29 mouse cellular contexts compared by ENCODE assay signal in genomic region chr17:72477889-72478405, GRCm38 (mm10).
A peak's percentile ranks its signal among the peaks of the same experiment; 100 is the strongest.
DNase-seq lines count a peak whose midpoint lies in the region; ATAC-seq lines count a peak whose summit lies in the region.
"Had no signal": no experiment of that assay in that cellular context is flagged by ENCODE, and none has a peak within 500 bp of the region (broad histone marks: within the 10 kb centered on the region; RNA-seq: fewer than 3 reads in every experiment).

No protein-coding gene starts in this region.

- H3K4me2 ChIP-seq in midbrain, embryonic 14.5 days (ENCODE audit: low read length) = no peak overlapping the region
- no peak overlapping the region for H3K4me2 ChIP-seq in midbrain, embryonic 16.5 days (ENCODE audit: low read length)
- H3K4me2 ChIP-seq: heart, embryonic 13.5 days; hindbrain, embryonic 14.5 days; liver, embryonic 12.5 days; midbrain, embryonic 11.5 days; neural tube, embryonic 13.5 days had no signal

- no peak overlapping the region for H3K4me3 ChIP-seq in midbrain, embryonic 14.5 days (replicated peaks; ENCODE audit: low read depth, low read length)
- no peak overlapping the region for H3K4me3 ChIP-seq in midbrain, embryonic 16.5 days (ENCODE audit: low read depth, low read length)
- H3K4me3 ChIP-seq: heart, embryonic 13.5 days; left cerebral cortex, adult 2 months; liver, embryonic 12.5 days; neural tube, embryonic 13.5 days had no signal

- H3K9ac ChIP-seq in midbrain, embryonic 14.5 days (replicated peaks; ENCODE audit: low read length) = no peak overlapping the region
- no peak overlapping the region for H3K9ac ChIP-seq in midbrain, embryonic 16.5 days (ENCODE audit: low read depth, low read length)
- H3K9ac ChIP-seq: heart, embryonic 13.5 days; hindbrain, embryonic 14.5 days; liver, embryonic 12.5 days; liver, postnatal 0 days; neural tube, embryonic 13.5 days had no signal

- H3K27me3 ChIP-seq in midbrain, embryonic 14.5 days (ENCODE audit: control insufficient read depth, insufficient read depth, low read length) = no peaks in the 10 kb centered on the region
- no peaks in the 10 kb centered on the region for H3K27me3 ChIP-seq in midbrain, embryonic 16.5 days (ENCODE audit: control insufficient read depth, insufficient read depth, low read depth, low read length)
- H3K27me3 ChIP-seq: CH12.LX; heart, embryonic 13.5 days; liver, embryonic 12.5 days; neural tube, embryonic 13.5 days had no signal

- H3K9me3 ChIP-seq in midbrain, embryonic 14.5 days (ENCODE audit: control insufficient read depth, low read length) = no peaks in the 10 kb centered on the region
- H3K9me3 ChIP-seq in midbrain, embryonic 16.5 days (replicated peaks; ENCODE audit: control insufficient read depth, low read length, poor library complexity, severe bottlenecking) = no peaks in the 10 kb centered on the region
- H3K9me3 ChIP-seq: heart, embryonic 13.5 days; liver, embryonic 12.5 days; neural tube, embryonic 13.5 days had no signal

- 43% methylated on average over 5 of the region's 5 CpGs for WGBS in midbrain, embryonic 14.5 days
- WGBS in midbrain, embryonic 16.5 days = 37% methylated on average over 5 of the region's 5 CpGs

- no peak overlapping the region for H3K27ac ChIP-seq in midbrain, embryonic 14.5 days (replicated peaks; ENCODE audit: low read depth, low read length)
- no peak overlapping the region for H3K27ac ChIP-seq in midbrain, embryonic 16.5 days (ENCODE audit: low read length)
- H3K27ac ChIP-seq: heart, embryonic 13.5 days; hindbrain, embryonic 14.5 days; left cerebral cortex, adult 2 months; liver, embryonic 12.5 days; neural tube, embryonic 13.5 days had no signal

- H3K4me1 ChIP-seq in midbrain, embryonic 14.5 days (ENCODE audit: control insufficient read depth, insufficient read depth, low read length) = 0 out of 2 replicates have a peak, but pooled peaks cover 10% of the 10 kb centered on the region
- peaks cover 3% of the 10 kb centered on the region for H3K4me1 ChIP-seq in midbrain, embryonic 16.5 days (ENCODE audit: control insufficient read depth, insufficient read depth, low read length)
- H3K4me1 ChIP-seq: liver, embryonic 12.5 days had no signal

- H3K36me3 ChIP-seq in midbrain, embryonic 14.5 days (ENCODE audit: control insufficient read depth, insufficient read depth, low read length) = no peaks in the 10 kb centered on the region
- H3K36me3 ChIP-seq in midbrain, embryonic 16.5 days (ENCODE audit: control insufficient read depth, insufficient read depth, low read length) = no peaks in the 10 kb centered on the region
- H3K36me3 ChIP-seq: heart, embryonic 13.5 days; liver, embryonic 12.5 days; neural tube, embryonic 13.5 days had no signal

- ATAC-seq in midbrain, embryonic 14.5 days (ENCODE audit: low FRiP score, low TSS enrichment) = no peak
- ATAC-seq in midbrain, embryonic 16.5 days = no peak
- ATAC-seq: forebrain, embryonic 16.5 days; intestine, postnatal 0 days; liver, embryonic 12.5 days; liver, postnatal 0 days; Patski had no signal

- peak; percentile 3 to 44 for DNase-seq in layer of hippocampus, adult 18-20 months (ENCODE audit: low spot score in 2 of 2)
- no peak for DNase-seq in layer of hippocampus, postnatal 25 days (ENCODE audit: extremely low spot score in 1 of 2, low spot score in 1 of 2)
- peak; percentile 18 for DNase-seq in midbrain, embryonic 14.5 days
- DNase-seq in ES-CJ7 (ENCODE audit: low read depth, low spot score) = peak; percentile 12
- peak; percentile 48 for DNase-seq in ZHBTc4 (ENCODE audit: low read depth, low spot score)
- DNase-seq in c-Kit-positive CD71-positive TER-119-positive erythroid progenitor cells, embryonic 14.5 days (ENCODE audit: low spot score) = no peak
- DNase-seq in thymus, postnatal 10 days (ENCODE audit: low spot score in 2 of 2) = no peak
- DNase-seq: adrenal gland, postnatal 25 days; B cell, adult 2 months; cerebellum, adult 8-10 months; cerebellum, postnatal 25 days; gastrocnemius, postnatal 14 days; heart, postnatal 10 days; kidney, adult 9 months; kidney, postnatal 10 days; liver, postnatal 0 days; lung, postnatal 36 days; thymus, postnatal 14 days had no signal

Comparison
In these comparisons a context has a peak if more than half of its experiments do, and no peak if none do; other contexts are left out.
1. DNase-seq: peak in layer of hippocampus, adult 18-20 months (2 of 2), midbrain, embryonic 14.5 days (single experiment), ES-CJ7 (single experiment) and ZHBTc4 (single experiment); none in layer of hippocampus, postnatal 25 days (0 of 2), c-Kit-positive CD71-positive TER-119-positive erythroid progenitor cells, embryonic 14.5 days (single experiment) and thymus, postnatal 10 days (0 of 2).